25 mouse cellular contexts compared by ENCODE assay signal in genomic region chr12:84799086-84799485, GRCm38 (mm10). TPM values are rescaled to one million over a fixed set of nuclear protein-coding genes. Genes with fewer than 3 reads are reported as not detected.
DNase-seq lines count a peak whose midpoint lies in the region; ATAC-seq lines count a peak whose summit lies in the region.
"Had no signal": no experiment of that assay in that cellular context is flagged by ENCODE, and none has a peak within 500 bp of the region (broad histone marks: within the 10 kb centered on the region; RNA-seq: fewer than 3 reads in every experiment).

No protein-coding gene starts in this region.

- ATAC-seq in megakaryocyte progenitor cell, adult 5-6 weeks (replicated peaks; ENCODE audit: poor library complexity), result peak; percentile 47; the same call in 1 of the 2 replicates
- ATAC-seq in hindbrain, embryonic 16.5 days, result no peak
- ATAC-seq: activated CD4-positive, CD25-positive, alpha-beta regulatory T cell, adult 4 months; CD4-positive, CD25-positive, alpha-beta regulatory T cell, adult 4 months; forebrain, embryonic 13.5 days; forebrain, embryonic 15.5 days; Patski had no signal

- no peak overlapping the region for H3K27ac ChIP-seq in hindbrain, embryonic 16.5 days (ENCODE audit: low read depth, low read length)
- H3K27ac ChIP-seq: embryonic facial prominence, embryonic 10.5 days; embryonic facial prominence, embryonic 12.5 days; forebrain, embryonic 13.5 days; forebrain, embryonic 15.5 days had no signal

- peak; percentile 15 for DNase-seq in spleen, adult 12 weeks (ENCODE audit: low spot score)
- no peak for DNase-seq in spleen, adult 18-20 months
- peak; percentile 40 to 65 for DNase-seq in spleen, postnatal 4 days (ENCODE audit: low spot score in 2 of 2)
- DNase-seq in spleen, postnatal 10 days (ENCODE audit: low spot score in 2 of 2), result no peak
- no peak for DNase-seq in gastrocnemius, postnatal 10 days
- DNase-seq: adrenal gland, adult 8-10 months; adrenal gland, postnatal 14 days; adrenal gland, postnatal 36 days; B cell, adult 2 months; cerebellum, adult 11-12 months; cerebellum, adult 2 months; cerebellum, adult 9-10 months; cerebellum, postnatal 10 days; cerebellum, postnatal 25 days had no signal

- H3K27me3 ChIP-seq in hindbrain, embryonic 16.5 days (replicated peaks; ENCODE audit: control insufficient read depth, insufficient read depth, low read length), result no peaks in the 10 kb centered on the region
- H3K27me3 ChIP-seq: embryonic facial prominence, embryonic 12.5 days; forebrain, embryonic 13.5 days; forebrain, embryonic 15.5 days; Patski had no signal

- H3K36me3 ChIP-seq in hindbrain, embryonic 16.5 days (ENCODE audit: control insufficient read depth, insufficient read depth, low read length), result no peaks in the 10 kb centered on the region
- H3K36me3 ChIP-seq: embryonic facial prominence, embryonic 10.5 days; embryonic facial prominence, embryonic 12.5 days; forebrain, embryonic 15.5 days; G1E had no signal

- H3K4me3 ChIP-seq in hindbrain, embryonic 16.5 days (ENCODE audit: low read length), result no peak overlapping the region
- H3K4me3 ChIP-seq: embryonic facial prominence, embryonic 10.5 days; embryonic facial prominence, embryonic 12.5 days; erythroblast, embryonic 14.5 days; forebrain, embryonic 13.5 days; forebrain, embryonic 15.5 days had no signal

- no peaks in the 10 kb centered on the region for H3K9me3 ChIP-seq in hindbrain, embryonic 16.5 days (ENCODE audit: control insufficient read depth, low read length)
- H3K9me3 ChIP-seq: embryonic facial prominence, embryonic 10.5 days; embryonic facial prominence, embryonic 12.5 days; forebrain, embryonic 13.5 days; forebrain, embryonic 15.5 days; G1E had no signal

- no peak overlapping the region for H3K9ac ChIP-seq in hindbrain, embryonic 16.5 days (ENCODE audit: low read depth, low read length)
- H3K9ac ChIP-seq: embryonic facial prominence, embryonic 12.5 days; forebrain, embryonic 13.5 days; forebrain, embryonic 15.5 days had no signal

- H3K4me2 ChIP-seq in hindbrain, embryonic 16.5 days (ENCODE audit: low read length), result no peak overlapping the region
- H3K4me2 ChIP-seq: embryonic facial prominence, embryonic 12.5 days; forebrain, embryonic 13.5 days; forebrain, embryonic 15.5 days had no signal

- WGBS in hindbrain, embryonic 16.5 days, result 95% methylated on average over 13 of the region's 13 CpGs

- no peaks in the 10 kb centered on the region for H3K4me1 ChIP-seq in hindbrain, embryonic 16.5 days (ENCODE audit: control insufficient read depth, insufficient read depth, low read depth, low read length)
- H3K4me1 ChIP-seq: embryonic facial prominence, embryonic 10.5 days; embryonic facial prominence, embryonic 12.5 days; forebrain, embryonic 13.5 days; forebrain, embryonic 15.5 days had no signal

RNA-seq across cellular contexts. Expression of gene Isca2, which starts 26.0 kb away (rescaled TPM):
- 98.8 and 111 TPM in 2 replicates for total RNA-seq in megakaryocyte progenitor cell, adult 5-6 weeks (2015)
- total RNA-seq in megakaryocyte progenitor cell, adult 5-6 weeks (2017), result 53.8 and 67.5 TPM in 2 replicates
- polyA plus RNA-seq in hindbrain, embryonic 16.5 days (2015; fragmentation: Nextera tagmentation; extraction: Ambion mirVana), result 140 and 142 TPM in 2 replicates
- 10 to 100 TPM; 48.4 to 50.9 TPM for total RNA-seq in gastrocnemius, postnatal 10 days (2021)

RNA-seq across cellular contexts. Expression of gene Npc2, which starts 26.1 kb away (rescaled TPM):
- 98.8 and 112 TPM in 2 replicates for total RNA-seq in megakaryocyte progenitor cell, adult 5-6 weeks (2015)
- 65.3 and 70.9 TPM in 2 replicates for total RNA-seq in megakaryocyte progenitor cell, adult 5-6 weeks (2017)
- polyA plus RNA-seq in hindbrain, embryonic 16.5 days (2015; fragmentation: Nextera tagmentation; extraction: Ambion mirVana), result 57.6 and 59.6 TPM in 2 replicates
- total RNA-seq in gastrocnemius, postnatal 10 days (2021), result 10 to 100 TPM; 23.5 to 32.7 TPM

Comparison
In these comparisons a context has a peak if more than half of its experiments do, and no peak if none do; other contexts are left out.
1. DNase-seq: peak in spleen, adult 12 weeks (single experiment) and spleen, postnatal 4 days (2 of 2); none in spleen, adult 18-20 months (0 of 2), spleen, postnatal 10 days (0 of 2) and gastrocnemius, postnatal 10 days (single experiment).